Mouse (Mus musculus) left cerebral cortex, adult 18-20 months (tissue): Measurements from ENCODE around the gene Fign. TPM values are rescaled to one million over a fixed set of nuclear protein-coding genes. Genes with fewer than 3 reads are reported as not detected.

ENCODE experiments used
- DNase-seq, 2 experiments: peaks; one replicate each; pipeline ENCODE4 v3.0.0; 2021 to 2022; ENCODE audit warnings: low spot score in 2 of 2, mixed read lengths in 1 of 2
- total RNA-seq, 2 experiments: library from RNA; stranded (reverse); gene quantifications; 2 replicates each; pipeline ENCODE4 v1.2.3; 2021

Gene Fign
- total RNA-seq, 2 experiments from 2014 or later, result 3.0 to 4.3 TPM

- no peak for DNase-seq
These were observed 32.3 kb downstream of the Fign start for GRCm38 (mm10) chr2:64065511-64065910.

DNA sequence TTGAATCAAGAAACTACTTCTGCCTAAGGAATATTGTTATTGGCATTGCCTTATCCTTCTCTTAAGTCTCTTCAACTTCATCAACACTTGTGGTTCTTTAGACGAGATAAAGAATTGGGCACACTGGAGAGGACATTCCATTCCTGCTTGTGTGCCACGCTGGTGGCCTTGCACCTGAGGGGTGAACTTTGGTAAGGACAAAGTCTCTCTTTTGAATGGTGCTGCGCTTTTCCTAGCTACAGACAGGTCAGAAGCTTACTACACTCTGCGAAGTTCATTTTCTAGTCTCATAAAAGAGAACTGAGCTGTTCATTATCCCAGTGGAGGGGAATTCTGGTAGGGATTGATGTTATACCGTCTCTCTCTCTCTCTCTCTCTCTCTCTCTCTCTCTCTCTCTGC, 38.4 kb downstream of the Fign start:
- DNase-seq, result no peak

DNA sequence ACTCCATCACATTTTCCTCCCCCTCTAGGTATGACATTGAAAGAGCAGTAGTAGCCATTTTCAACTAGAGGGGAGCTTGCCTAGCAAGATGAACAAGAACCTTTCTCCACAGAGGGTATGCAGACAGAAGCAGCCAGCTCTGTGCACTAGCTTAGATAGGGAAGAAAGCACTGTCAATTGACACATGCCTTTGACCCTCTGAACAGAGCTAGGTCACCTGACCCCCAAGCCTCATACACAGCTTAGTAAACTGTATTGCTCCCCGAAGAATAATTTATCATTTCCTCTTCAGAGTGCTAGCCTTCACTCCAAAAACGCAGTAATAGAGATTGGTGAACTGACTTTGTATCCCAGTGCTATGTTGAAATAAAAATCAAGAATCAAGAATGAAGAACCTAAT, 49.7 kb downstream of the Fign start:
- no peak for DNase-seq

DNA sequence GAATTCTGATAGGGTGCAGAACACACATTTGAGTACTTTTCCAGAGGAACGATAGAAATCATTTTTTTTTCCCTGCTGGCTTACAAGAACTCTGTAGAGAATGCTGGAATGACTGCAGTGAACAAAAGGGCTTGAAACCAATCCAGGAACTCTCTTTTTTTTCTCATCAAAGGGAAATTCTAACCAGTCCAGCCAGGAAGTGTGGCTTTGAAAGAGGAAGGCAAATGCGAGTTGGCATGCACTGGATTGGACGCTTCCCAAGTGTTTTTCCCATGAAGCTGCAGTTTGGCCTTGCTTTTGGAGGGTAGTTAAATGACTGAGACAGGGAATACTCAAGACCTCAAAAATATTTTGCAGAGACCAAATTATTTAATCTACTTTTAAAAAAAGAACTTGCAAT, 54.7 kb downstream of the Fign start:
- DNase-seq, result peak; percentile 12

DNA sequence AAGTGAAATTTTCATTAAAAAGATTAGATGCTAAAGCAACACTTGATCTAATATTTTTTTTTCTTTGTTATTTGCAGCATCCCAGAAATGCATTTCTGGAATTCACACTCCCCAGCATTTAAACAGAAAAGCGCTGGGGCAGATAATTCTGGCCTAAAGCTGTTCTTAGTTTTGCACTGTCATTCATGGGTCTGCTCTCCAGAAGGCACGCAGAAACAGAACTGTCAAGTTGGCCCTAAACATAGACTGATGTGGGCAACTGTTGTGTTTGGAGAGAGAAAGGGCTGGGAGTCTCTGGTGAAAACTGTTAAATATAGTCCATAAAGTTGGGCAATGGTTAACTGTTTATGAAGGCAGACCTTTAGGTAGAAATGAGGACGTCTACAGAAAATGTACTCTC, 62.4 kb downstream of the Fign start:
- DNase-seq, result no peak

GRCm38 (mm10) chr2:64033871-64034270, 64.0 kb downstream of the Fign start:
- DNase-seq, result no peak

GRCm38 (mm10) chr2:64025961-64026360, 71.9 kb downstream of the Fign start:
- DNase-seq, result no peak

- DNase-seq, result no peak
These were observed 103.4 kb downstream of the Fign start for GRCm38 (mm10) chr2:63994304-63995023.

DNA sequence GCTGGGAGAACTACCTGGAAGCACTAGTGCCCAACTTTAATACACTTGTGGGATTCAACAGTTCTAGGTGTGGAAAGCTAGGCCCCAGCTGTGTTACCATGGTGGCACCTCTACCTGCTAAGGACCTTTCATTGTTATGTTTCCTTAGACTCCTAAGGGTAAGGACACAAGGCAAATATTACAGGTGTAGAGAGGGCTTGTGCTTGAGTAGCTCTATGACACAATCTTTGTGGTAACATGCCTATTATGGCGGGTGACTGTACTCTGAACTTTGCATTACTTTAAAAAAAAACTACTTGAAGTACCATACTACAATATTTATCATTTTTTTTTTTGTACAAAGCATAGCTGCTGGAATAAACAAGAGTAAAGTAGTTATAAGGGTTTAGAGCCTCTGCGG, 112.4 kb downstream of the Fign start:
- no peak for DNase-seq

GRCm38 (mm10) chr2:63982351-63982751, 115.5 kb downstream of the Fign start:
- DNase-seq, result no peak

DNA sequence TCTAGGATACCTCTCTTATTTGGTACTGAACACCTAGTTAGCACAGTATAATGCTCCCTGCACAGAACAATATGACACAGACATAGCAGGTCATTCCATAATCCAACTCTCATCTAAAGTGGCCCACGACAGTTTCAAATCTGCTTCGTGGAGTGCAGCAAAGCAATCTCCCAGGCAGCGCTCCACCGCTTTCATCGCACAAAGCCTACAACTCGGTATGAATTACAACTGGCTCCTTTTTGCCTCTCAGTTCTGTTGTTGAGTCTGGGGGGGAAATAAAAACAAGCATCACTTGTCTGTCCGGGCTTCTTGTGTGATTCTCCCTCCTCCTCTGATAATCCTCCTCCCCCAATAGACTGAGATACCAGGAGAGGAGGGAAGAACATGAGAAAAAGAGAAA, 116.4 kb downstream of the Fign start:
- no peak for DNase-seq

DNA sequence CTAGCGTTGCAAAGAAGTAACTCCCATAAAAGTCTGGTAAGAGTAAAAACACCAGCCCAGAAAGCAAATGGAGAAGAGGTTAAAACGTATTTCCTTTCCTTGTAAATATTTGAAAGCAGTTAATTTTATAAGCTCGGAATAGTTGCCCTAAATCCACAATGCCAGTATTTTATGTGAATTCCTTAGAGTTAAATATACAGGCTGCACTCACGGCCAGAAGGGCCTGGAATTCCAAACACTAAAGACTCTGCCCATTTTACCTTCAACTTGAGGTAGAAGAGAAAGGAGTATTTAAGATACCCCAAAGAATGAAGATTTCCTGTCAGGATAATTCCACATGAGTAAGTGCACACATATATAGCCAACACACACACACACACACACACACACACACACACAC, 128.2 kb downstream of the Fign start:
- DNase-seq, result no peak

- DNase-seq, result no peak
These were observed 166.8 kb downstream of the Fign start for GRCm38 (mm10) chr2:63931041-63931440.

GRCm38 (mm10) chr2:63926481-63927097, 171.2 kb downstream of the Fign start:
- no peak for DNase-seq

DNA sequence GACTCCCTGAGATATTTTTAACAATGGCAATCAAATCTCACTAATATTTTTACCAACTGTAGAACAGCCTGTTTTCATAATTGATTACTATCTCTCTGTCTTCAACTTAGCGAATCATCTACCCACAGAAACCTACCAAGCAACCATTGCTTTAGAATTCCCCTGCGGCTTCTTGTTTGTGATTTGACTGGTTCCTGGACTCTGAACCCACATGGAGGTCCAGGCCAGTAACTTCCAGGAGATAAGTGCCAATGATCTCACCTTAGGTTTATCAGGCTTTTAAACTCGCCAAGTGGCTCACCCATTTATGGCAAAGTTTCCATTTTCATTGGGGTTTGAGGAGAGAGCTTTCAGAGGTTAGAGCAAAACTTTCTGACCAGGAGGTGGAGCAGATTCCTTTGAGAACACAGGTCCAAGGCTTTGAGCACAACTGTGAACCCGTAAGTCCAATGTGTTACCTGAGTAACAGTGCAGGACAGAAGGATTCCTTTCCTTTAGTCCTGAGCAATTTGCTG, 172.1 kb downstream of the Fign start:
- no peak for DNase-seq
